Mouse (Mus musculus): ENCODE measurements at regions not wholly inside any gene's neighbourhood (a gene's known extent, or its start where the extent isn't known, plus 50 kb on each side); places are given as distances from the start of the nearest gene placed in this dataset.

- no peak for DNase-seq (ENCODE audit: low read depth, low spot score)
Measured at GRCm38 (mm10) chr3:66433216-66433615, 136.6 kb upstream of the Veph1 start.

DNA sequence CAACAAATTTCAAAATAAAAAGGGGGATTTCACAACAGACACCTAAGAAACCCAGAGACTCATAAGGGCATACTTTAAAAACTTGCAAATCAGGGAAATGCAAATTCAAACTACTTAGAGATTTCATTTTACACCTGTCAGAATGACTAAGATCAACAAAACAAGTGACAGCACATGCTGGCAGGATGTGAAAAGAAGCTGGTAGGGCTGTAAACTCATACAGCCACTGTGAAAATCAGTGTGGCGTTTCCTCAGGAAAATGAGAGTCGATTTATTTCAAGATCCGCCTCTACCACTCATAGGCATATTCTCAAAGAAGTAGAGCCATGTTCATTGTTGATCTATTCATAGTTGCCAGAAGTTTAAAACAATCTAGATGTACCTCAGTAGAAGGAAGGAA lies 133.6 kb upstream of the Veph1 start:
- no peak for DNase-seq (ENCODE audit: low read depth, low spot score)

GRCm38 (mm10) chr3:66422445-66423037 lies 125.9 kb upstream of the Veph1 start:
- no peak for DNase-seq (ENCODE audit: low read depth, low spot score)

DNA sequence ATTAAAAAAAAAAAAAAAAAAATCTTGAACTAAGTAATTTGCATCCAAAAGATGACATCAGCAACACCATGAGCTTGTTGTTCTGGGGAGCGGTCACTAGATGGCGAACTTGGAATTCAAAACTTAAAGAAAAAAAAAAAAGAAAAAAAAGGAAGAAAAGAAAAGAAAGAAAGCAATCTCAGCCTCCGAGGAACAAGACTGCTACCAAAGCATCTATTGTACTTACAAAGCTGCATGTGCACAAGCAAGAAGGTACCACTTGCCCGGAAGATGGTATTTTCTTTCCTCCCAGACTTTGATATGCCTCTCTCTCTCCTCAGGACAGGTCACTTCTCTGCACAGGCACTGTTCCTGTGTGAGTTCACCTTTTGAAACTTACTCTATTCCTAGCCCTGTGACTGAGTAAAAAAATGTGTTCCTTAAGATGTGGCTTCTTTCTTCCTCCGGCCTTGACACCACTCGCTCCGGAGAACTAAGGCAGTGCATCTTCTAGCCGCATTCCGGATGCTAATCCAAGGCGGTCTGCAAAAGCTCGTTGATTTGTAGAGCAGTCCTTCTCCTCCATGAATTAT lies 114.2 kb upstream of the Veph1 start:
- peak; percentile 4 for DNase-seq (ENCODE audit: low read depth, low spot score)

GRCm38 (mm10) chr3:66408791-66409190 lies 112.2 kb upstream of the Veph1 start:
- DNase-seq (ENCODE audit: low read depth, low spot score): no peak

DNA sequence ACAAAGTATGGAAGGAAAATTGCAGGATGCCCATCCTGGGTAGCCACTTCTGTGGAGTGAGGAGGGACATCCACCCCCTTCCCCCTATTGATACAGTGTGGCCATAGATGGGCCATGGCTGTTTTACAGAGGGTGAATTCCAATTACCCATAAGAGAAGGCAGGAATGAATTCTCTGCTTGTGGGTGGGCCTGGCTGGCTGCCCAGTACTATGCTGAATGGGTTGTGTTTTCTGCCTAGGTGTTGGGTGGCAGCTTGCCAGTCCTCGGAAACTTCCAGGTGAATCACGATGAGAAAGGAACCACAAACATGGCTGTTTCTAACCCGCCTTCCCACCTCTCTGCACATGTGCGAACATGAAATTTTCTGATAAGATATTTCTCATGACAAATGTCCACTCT lies 109.0 kb upstream of the Veph1 start:
- no peak for DNase-seq (ENCODE audit: low read depth, low spot score)

- no peak for DNase-seq (ENCODE audit: low read depth, low spot score)
Measured at GRCm38 (mm10) chr3:66403707-66404106, 107.1 kb upstream of the Veph1 start.

- DNase-seq (ENCODE audit: low read depth, low spot score): no peak
Measured at GRCm38 (mm10) chr3:66400791-66401568, 104.3 kb upstream of the Veph1 start.

DNA sequence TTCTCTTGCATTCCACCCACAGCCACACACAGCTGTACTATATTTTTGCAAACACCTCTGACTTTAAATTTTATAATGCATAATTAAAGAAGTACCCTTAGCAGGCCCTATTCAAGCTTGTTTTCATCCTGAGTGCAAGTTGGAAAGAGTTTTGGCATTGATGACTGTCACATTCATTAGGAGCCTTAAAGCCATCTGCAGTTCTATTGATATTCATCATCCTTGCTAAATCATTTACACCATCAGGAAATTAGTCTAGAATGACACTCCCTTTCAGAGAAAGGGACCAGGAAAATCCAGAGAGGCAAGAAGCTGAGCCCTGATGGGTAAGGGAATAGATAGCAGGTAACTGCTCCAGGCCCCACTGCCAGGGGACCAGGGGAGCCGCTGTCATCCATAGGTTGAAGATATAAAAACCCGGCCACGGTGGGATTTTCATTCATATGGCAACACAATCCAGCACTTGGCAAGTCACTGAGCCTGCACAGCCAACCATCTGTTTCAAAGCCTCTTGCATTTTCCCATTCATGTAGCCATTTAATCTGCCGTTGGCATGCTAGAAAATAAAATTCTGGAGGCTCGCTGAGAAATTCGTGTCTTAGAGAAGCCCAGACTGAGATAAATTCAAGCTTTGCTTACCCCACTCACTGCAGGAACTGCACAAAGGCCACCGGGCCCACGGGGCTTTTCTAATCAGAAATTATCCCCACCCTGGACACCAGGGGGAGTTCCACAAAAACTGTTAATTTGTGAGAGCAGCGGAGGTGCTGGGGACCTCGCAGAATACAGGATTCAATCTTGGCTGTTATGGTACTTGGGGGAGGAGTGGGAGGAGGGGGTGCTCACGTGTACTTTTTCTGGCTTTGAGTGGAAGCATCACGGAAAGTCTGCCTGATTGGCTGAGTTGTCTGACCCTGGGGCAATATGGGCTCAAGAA lies 101.8 kb upstream of the Veph1 start:
- no peak for DNase-seq (ENCODE audit: low read depth, low spot score)

- DNase-seq (ENCODE audit: low read depth, low spot score): no peak
Measured at GRCm38 (mm10) chr3:66375088-66375910, 78.7 kb upstream of the Veph1 start.

DNA sequence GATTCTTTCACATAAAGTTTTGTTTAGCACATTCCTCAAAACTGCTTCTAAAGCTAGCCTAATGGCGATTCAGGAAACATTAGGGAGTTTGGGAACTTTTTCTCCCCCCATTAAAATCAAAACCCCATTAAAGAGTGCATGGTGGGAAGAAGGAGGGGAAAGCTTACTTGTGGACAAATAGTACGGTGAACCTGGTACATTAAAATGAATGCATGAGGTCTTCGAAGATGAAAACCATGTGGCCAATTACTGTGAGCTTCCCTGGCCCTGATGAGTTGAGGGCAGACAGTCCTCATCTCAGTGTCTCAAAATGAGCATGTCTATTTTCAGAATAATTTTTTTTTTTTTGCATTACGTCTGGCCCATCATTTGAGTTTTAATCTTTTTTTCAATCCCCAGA lies 78.0 kb upstream of the Veph1 start:
- no peak for DNase-seq (ENCODE audit: low read depth, low spot score)

- no peak for DNase-seq (ENCODE audit: low read depth, low spot score)
Measured at GRCm38 (mm10) chr3:66373807-66374575, 77.4 kb upstream of the Veph1 start.
